Mouse (Mus musculus): Measurements from ENCODE around the gene Sac3d1. TPM values are rescaled to one million over a fixed set of nuclear protein-coding genes. Genes with fewer than 3 reads are reported as not detected.

Gene Sac3d1
- polyA plus RNA-seq, 1 experiment from 2014 or later, result 55.6 TPM

DNA sequence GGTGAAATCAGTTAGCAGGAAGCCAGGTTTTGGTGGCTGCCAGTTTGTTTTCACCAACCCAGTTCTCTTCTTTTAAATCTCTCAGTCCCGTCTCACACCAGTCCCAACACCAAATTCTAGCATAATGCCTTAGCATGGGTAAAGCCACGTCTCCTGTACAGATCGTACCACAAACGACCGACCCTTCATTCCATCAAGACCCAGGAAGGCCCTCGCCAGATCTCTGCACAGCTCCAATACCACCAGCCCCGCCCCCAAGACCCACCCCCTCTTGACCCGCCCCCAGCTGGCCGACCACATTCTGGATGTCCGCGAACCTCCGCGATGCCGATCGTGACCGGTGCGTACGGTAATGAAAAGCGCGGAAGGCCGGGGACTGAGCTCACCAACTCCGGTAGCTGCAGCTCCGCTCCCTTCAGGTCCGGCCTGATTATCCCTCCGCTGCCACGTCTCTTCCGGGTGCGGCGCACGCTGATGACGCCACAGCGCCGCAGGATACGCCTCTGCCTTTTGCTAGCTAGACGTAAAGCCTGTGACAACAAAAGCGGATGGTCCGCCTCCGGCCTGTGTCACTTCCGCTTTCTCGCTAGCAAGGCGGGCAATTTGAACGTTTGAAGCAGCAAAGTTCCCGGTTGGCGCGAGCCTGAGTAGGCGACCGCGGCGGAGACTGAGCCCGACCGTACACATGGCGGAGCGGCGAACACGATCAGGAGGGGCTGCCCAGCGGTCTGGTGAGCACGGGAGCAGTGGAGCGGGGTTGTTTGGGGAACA is 33.8 kb downstream of the Sac3d1 start, which contains the start of the genes Zfpl1 and Cdca5:
Zfpl1 (minus strand) TSS at position 479 of the 771 bp plus-strand sequence.
Cdca5 (plus strand) TSS at position 506 of the 771 bp plus-strand sequence.
- Histone ChIP-seq H3K4me3 (peak within 1 kb of the TSS; percentile 80), H3K9ac (peak within 1 kb of the TSS; percentile 79), H3K27ac (peak within 1 kb of the TSS; percentile 73), H3K9me3 (no peaks in the 10 kb centered on the region), H3K27me3 (no peaks in the 10 kb centered on the region), H3K36me3 (peaks cover 55% of the 10 kb centered on the region), H3K4me1 (peaks cover 14% of the 10 kb centered on the region), H3K4me2 (replicated peaks) (peak within 1 kb of the TSS; percentile 97)
- WGBS, result under 1% methylated on average over 58 of the region's 58 CpGs
- peak; percentile 86 for ATAC-seq (ENCODE audit: insufficient number of reproducible peaks, insufficient read depth, low FRiP score, low TSS enrichment)

DNA sequence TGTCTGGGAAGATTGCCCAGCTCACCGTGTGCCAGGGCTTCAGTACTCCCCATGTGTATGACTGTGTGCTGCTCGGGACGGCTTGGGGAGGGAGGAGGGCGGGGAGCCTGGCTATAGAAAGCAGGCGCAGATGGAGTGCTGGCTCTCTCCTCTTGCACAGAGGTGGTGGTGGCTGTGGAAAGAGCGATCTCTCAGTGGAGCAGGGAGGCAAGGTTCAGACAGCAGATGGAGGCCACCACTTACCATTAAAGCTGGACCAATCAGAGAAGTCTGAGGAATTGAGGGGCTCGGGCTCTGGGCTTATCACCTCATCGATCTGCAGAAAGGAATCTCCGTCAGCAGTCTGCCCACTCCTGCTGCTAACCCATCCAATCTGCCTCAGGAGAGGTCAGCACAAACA is 36.3 kb downstream of the Sac3d1 start, which contains the start of gene Gm28374:
Gm28374 (minus strand) TSS at position 101 of the 400 bp plus-strand sequence.
- ATAC-seq (ENCODE audit: insufficient number of reproducible peaks, insufficient read depth, low FRiP score, low TSS enrichment), result no peak
- no peak within 1 kb of the TSS for H3K4me3 ChIP-seq
- 88% methylated on average over 9 of the region's 9 CpGs for WGBS
- H3K36me3 ChIP-seq, result peaks cover 33% of the 10 kb centered on the region
- no peaks in the 10 kb centered on the region for H3K27me3 ChIP-seq
- no peak within 1 kb of the TSS for H3K9ac ChIP-seq
- peaks cover 14% of the 10 kb centered on the region for H3K4me1 ChIP-seq
- H3K9me3 ChIP-seq, result no peaks in the 10 kb centered on the region
- no peak within 1 kb of the TSS for H3K4me2 ChIP-seq (replicated peaks)
- no peak within 1 kb of the TSS for H3K27ac ChIP-seq

DNA sequence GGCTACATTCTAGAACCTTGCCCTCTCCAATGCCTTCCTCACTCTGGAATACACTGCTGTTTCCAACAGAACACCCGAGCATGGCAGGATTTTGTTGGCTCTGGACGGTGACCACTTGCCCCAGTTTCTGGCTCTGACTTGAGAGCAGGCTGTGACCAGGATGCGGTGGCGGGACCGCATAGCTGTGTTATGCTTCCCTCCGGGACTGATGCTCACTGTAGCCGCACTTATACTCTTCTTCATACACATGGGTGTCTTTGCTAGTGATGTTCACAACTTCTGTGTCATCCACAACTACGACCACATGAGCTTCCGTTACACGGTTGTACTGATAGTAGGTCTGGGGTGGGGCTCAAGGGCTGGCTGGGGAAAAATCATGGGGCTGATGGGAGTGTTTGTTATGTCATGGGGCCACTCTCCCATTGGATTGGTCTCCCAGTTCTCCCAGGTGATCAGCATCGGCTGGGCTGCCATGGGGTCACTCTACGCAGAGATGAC is 38.4 kb downstream of the Sac3d1 start, which contains the start of gene Tmem262:
Tmem262 (plus strand) TSS at position 51 of the 498 bp plus-strand sequence.
- Histone ChIP-seq H3K27me3 (no peaks in the 10 kb centered on the region), H3K4me3 (no peak within 1 kb of the TSS), H3K4me1 (peaks cover 19% of the 10 kb centered on the region), H3K27ac (no peak within 1 kb of the TSS), H3K9me3 (no peaks in the 10 kb centered on the region), H3K36me3 (peaks cover 31% of the 10 kb centered on the region), H3K4me2 (replicated peaks) (no peak within 1 kb of the TSS), H3K9ac (no peak within 1 kb of the TSS)
- ATAC-seq (ENCODE audit: insufficient number of reproducible peaks, insufficient read depth, low FRiP score, low TSS enrichment), result no peak
- 91% methylated on average over 12 of the region's 12 CpGs for WGBS

DNA sequence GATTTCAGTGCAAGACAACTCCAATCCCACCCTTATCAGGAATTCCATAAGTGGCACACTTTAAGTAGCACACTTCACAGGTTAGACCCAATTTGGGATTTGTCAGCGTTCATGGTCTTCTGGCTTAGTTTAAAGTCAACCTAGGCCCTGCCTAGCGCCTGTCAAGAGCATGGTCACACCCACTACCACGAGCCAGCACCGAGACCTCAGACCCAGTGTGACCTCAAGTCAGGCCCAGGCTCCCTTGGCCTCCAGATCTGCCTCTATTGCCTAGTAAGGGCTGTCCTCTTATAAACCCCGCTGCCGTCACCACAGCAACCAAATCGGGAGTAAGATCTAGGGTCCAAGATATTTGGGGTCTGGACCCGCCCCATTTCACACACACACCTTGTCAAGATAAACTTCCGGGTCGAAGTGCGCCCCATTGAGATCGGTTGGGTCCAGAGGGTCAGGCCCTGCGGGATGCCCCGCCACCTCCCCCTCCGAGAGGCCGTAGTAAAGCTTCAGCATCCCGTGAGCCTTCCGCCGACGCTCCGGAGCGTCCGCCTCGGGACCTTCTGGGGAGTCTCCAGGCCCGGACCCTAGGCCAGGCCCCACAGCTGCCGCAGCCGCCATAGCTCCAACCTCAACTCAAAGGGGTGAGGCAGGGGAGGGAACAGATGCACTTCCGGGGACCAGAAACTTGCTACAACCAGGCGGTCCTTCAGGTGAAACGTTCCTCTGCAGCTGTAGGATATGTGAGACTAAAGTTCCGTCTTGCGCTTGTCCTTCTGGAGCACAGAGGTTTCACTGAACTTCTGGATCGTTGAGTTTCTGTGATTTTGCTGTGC is 41.7 kb downstream of the Sac3d1 start, which contains the start of gene Vps51:
Vps51 (minus strand) TSS at position 668 of the 830 bp plus-strand sequence.
- peak within 1 kb of the TSS; percentile 71 for H3K9ac ChIP-seq
- peak; percentile 80 for ATAC-seq (ENCODE audit: insufficient number of reproducible peaks, insufficient read depth, low FRiP score, low TSS enrichment)
- H3K9me3 ChIP-seq, result no peaks in the 10 kb centered on the region
- peak within 1 kb of the TSS; percentile 82 for H3K4me2 ChIP-seq (replicated peaks)
- peaks cover 9% of the 10 kb centered on the region for H3K4me1 ChIP-seq
- H3K27me3 ChIP-seq, result no peaks in the 10 kb centered on the region
- peak within 1 kb of the TSS; percentile 64 for H3K4me3 ChIP-seq
- 3% methylated on average over 33 of the region's 33 CpGs for WGBS
- peak within 1 kb of the TSS; percentile 74 for H3K27ac ChIP-seq
- peaks cover 42% of the 10 kb centered on the region for H3K36me3 ChIP-seq

DNA sequence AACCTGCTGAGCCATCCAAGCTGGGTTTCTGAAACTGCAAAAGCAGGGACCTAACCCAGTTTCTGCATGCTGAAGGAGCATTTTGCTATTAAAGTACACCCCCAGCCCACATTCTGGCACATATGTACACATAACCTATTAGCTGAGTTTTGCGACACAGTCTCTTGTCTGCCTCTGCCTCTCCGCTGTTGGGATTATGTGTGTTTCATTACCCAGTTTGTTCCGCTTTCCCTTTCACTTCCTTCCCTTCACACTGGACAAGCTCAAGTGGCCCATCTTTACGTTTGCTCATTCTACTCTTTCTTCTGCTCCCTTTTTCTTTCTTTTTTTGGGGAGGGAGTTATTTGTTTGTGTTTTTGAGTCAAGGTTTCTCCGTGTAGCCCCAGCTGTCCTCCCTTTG is 44.6 kb downstream of the Sac3d1 start:
- Histone ChIP-seq H3K27me3 (no peaks in the 10 kb centered on the region), H3K27ac (no peak overlapping the region), H3K9me3 (no peaks in the 10 kb centered on the region), H3K9ac (no peak overlapping the region), H3K4me3 (no peak overlapping the region), H3K4me1 (peaks cover 9% of the 10 kb centered on the region), H3K36me3 (peaks cover 50% of the 10 kb centered on the region), H3K4me2 (replicated peaks) (no peak overlapping the region)
- ATAC-seq (ENCODE audit: insufficient number of reproducible peaks, insufficient read depth, low FRiP score, low TSS enrichment), result no peak
- WGBS, result 89% methylated on average over 5 of the region's 5 CpGs

DNA sequence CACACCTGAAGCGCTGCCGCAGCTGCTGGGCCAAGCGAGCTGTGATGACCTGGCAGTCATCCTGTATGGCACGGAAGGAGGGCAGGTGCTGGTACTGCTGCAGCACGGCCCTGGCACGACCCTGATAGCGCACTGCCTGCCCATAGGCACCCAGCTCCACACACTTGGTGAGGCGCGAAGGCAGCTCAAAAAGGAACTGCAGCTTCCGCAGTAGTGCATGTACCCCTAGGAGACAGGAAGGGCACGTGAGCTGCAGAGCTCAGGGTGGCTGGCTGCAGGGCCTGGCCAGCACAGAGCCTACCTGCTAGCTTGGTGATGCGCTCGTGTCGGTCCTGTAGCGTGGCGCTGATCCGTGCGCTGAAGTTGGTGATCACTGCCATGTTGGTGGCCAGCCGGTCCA is 47.2 kb downstream of the Sac3d1 start:
- 93% methylated on average over 19 of the region's 19 CpGs for WGBS
- no peak overlapping the region for H3K4me3 ChIP-seq
- peaks cover 53% of the 10 kb centered on the region for H3K36me3 ChIP-seq

DNA sequence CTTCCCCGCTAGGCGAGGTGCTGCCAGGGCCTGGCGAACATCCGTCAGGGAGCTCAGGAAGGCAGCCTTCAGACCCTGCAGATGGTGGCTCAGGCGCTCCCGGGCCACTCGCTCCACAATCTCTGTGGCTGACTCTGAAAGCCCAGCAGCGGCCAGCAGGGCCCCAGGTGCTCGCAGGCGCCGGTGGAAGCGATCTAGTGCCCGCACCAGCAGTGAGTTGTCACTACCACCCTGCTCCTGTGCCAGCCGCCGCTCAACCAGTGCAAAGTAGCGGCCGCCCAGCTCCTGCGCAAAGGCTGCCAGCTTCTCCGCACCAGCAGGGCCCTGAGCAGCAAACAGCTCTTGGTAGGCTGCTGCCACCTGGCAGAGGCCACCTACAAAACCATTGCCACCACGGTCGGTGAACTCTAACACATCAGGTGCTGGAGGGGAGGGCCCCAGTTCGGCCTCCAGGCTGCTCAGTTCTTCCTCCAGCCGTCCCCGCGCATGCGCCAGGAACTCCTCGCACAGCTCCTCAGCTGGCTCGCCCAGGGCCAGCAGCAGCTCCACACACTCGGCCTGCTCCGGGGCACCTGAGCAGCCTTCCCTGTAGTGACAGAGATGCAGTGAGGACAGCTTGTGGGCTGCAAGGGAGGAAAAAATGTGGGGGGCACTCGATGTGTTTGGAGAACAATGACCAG is 47.7 kb downstream of the Sac3d1 start:
- H3K4me2 ChIP-seq (replicated peaks), result no peak overlapping the region
- no peak overlapping the region for H3K4me3 ChIP-seq
- no peak overlapping the region for H3K9ac ChIP-seq
- H3K4me1 ChIP-seq, result peaks cover 15% of the 10 kb centered on the region
- peaks cover 53% of the 10 kb centered on the region for H3K36me3 ChIP-seq
- WGBS, result 90% methylated on average over 31 of the region's 31 CpGs
- H3K27me3 ChIP-seq, result no peaks in the 10 kb centered on the region
- H3K27ac ChIP-seq, result no peak overlapping the region
- no peak for ATAC-seq (ENCODE audit: insufficient number of reproducible peaks, insufficient read depth, low FRiP score, low TSS enrichment)
- H3K9me3 ChIP-seq, result no peaks in the 10 kb centered on the region

More for the DNA sequence above, 47.2 kb downstream of the Sac3d1 start:
- Histone ChIP-seq H3K4me1 (peaks cover 19% of the 10 kb centered on the region), H3K4me2 (replicated peaks) (no peak overlapping the region), H3K9me3 (no peaks in the 10 kb centered on the region), H3K9ac (no peak overlapping the region), H3K27me3 (no peaks in the 10 kb centered on the region), H3K27ac (no peak overlapping the region)
- no peak for ATAC-seq (ENCODE audit: insufficient number of reproducible peaks, insufficient read depth, low FRiP score, low TSS enrichment)

DNA sequence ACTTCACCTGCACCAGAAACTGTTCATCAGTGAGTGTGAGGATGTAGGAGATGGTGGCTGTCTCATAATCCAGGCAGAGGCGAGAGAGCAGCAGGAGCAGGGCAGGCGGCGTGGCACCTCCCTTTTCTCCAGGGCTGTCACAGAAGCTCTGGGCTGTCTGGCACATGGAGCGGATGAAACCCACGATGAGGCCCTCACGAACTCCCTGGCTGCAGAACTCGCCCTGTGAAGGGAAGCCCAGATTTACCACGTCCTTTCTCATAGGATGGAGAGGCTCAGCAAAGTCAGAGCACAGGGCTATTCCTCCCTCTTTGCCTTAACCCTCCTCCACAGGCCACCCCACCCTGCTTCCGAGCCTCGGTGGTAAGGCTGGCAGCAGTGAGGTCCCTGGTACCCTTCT is 48.6 kb downstream of the Sac3d1 start:
- 89% methylated on average over 10 of the region's 10 CpGs for WGBS
- H3K4me2 ChIP-seq (replicated peaks), result no peak overlapping the region
- no peaks in the 10 kb centered on the region for H3K27me3 ChIP-seq
- no peak for ATAC-seq (ENCODE audit: insufficient number of reproducible peaks, insufficient read depth, low FRiP score, low TSS enrichment)
- H3K27ac ChIP-seq, result no peak overlapping the region
- H3K9me3 ChIP-seq, result no peaks in the 10 kb centered on the region
- H3K36me3 ChIP-seq, result peaks cover 53% of the 10 kb centered on the region
- peaks cover 15% of the 10 kb centered on the region for H3K4me1 ChIP-seq
- H3K4me3 ChIP-seq, result no peak overlapping the region
- H3K9ac ChIP-seq, result no peak overlapping the region

DNA sequence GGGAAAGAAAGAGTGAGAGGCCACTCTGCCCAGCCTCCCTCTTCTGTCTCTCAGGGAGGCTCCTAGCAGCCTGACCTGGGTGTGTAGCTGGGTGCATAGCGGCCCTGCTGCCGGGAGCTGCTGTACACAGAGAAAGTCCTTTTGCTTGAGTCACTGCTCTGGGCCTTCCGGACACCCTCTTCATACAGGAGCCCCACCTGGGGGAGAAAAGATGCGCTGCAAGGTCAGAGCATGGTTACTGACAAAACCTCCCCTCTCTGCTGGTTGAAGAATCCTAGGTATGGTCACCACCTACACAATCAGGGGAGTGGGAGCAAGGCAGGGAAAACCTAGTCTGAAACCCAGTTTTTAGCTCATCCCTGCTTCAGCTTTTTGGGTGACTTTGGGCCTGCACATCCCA is 49.5 kb downstream of the Sac3d1 start:
- peaks cover 15% of the 10 kb centered on the region for H3K4me1 ChIP-seq
- H3K9ac ChIP-seq, result no peak overlapping the region
- H3K27ac ChIP-seq, result no peak overlapping the region
- no peak overlapping the region for H3K4me3 ChIP-seq
- no peaks in the 10 kb centered on the region for H3K9me3 ChIP-seq
- 76% methylated on average over 4 of the region's 4 CpGs for WGBS
- peaks cover 46% of the 10 kb centered on the region for H3K36me3 ChIP-seq
- no peaks in the 10 kb centered on the region for H3K27me3 ChIP-seq
- H3K4me2 ChIP-seq (replicated peaks), result no peak overlapping the region
- no peak for ATAC-seq (ENCODE audit: insufficient number of reproducible peaks, insufficient read depth, low FRiP score, low TSS enrichment)

DNA sequence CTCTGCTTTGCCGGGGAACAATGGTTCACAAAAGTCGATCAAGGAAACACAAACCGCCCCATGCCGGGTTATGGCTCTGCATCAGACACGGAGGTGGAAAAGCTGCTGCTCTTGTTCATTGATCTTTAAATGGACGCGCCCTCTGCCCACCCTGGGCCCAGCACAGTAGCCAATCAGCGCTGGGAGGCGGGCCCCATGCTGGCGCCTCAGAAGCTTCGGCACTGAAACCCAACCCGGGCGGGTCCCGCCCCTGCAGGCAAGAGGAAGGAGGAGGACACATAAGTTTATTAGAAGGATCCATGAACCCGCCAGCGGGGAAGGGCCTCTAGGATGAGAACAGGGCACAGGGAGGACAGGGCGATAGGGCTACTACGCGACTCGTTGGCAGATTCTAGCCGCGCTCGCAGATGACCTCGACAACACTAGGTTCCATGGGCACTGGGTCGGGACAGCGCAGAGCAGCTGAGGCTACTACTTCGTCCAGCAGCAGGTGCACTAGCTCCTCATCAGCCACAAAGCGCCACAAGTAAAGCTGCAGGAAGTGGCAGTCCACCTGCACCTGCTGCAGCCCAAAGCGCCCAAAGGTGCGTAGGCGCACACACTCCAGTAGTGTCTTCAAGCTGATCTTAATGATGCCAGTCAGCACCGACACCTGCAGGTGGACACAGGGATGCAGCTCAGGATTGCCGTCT is 50.6 kb downstream of the Sac3d1 start, which contains the start of gene Tm7sf2:
Tm7sf2 (minus strand) TSS at position 650 of the 692 bp plus-strand sequence.
- WGBS, result 11% methylated on average over 33 of the region's 33 CpGs
- Histone ChIP-seq H3K27ac (peak within 1 kb of the TSS; percentile 80), H3K4me2 (replicated peaks) (peak within 1 kb of the TSS; percentile 88), H3K36me3 (peaks cover 36% of the 10 kb centered on the region), H3K9me3 (no peaks in the 10 kb centered on the region), H3K9ac (peak within 1 kb of the TSS; percentile 59), H3K4me1 (peaks cover 16% of the 10 kb centered on the region), H3K27me3 (no peaks in the 10 kb centered on the region), H3K4me3 (peak within 1 kb of the TSS; percentile 47)
- ATAC-seq (ENCODE audit: insufficient number of reproducible peaks, insufficient read depth, low FRiP score, low TSS enrichment), result peak; percentile 87
